Mouse (Mus musculus): ENCODE results near the gene Ttbk2. TPM values are rescaled to one million over a fixed set of nuclear protein-coding genes. Genes with fewer than 3 reads are reported as not detected.

Ttbk2 gene
- total RNA-seq, 2 experiments from 2014 or later: 12.0 to 14.3 TPM

DNA sequence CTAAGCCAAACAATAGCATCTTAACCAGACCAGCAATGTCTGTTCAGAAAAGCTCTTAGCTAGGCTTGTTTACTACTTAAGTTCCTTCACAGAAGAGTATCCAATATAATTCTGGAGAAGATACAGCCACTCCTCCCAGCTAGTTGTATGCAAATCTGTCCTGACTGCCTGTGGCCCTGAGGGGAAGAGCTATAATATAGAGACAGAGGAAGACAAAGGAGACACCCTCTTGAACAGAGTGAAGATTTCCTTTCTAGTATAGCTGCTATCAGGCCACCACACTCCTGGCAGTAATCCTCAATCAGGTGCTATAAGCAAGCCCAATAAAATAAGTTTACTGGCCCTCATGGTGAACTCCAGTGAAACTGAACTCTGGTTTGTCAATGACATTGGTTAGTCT lies 88.5 kb downstream of the Ttbk2 start:
- intact Hi-C loops (cut with DNase I): no loop called here
- DNase-seq: no peak

DNA sequence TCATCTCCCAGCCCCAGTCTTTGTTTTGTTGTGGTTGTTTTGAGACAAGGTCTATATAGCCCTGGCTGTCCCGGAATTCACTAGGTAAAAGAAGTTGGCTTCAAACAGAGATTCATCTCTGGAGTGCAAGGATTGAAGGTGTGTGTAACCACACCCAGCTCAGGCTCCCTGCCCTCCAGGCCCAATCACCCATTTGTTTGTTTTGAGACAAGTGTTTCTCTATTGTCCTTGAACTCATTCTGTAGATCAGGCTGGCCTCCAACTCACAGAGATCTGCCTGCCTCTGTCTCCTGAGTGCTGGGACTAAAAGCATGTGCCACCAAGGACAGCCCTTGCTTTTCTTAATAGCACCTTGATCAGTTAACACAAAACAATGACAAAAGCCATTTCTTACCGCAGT lies 102.4 kb downstream of the Ttbk2 start:
- intact Hi-C loops (cut with DNase I): no loop called here
- no peak for DNase-seq

- no peak for DNase-seq
- intact Hi-C loops (cut with DNase I): no loop called here
Observed at GRCm38 (mm10) chr2:120745496-120745895, 104.9 kb downstream of the Ttbk2 start.

GRCm38 (mm10) chr2:120731877-120732530 lies 118.4 kb downstream of the Ttbk2 start:
- no peak for DNase-seq
- intact Hi-C loops (cut with DNase I): loop anchor here (2.0 kb wide), 1 partner anchor 119 kb away; the partner anchor contains the start of genes Cdan1 and Ttbk2

DNA sequence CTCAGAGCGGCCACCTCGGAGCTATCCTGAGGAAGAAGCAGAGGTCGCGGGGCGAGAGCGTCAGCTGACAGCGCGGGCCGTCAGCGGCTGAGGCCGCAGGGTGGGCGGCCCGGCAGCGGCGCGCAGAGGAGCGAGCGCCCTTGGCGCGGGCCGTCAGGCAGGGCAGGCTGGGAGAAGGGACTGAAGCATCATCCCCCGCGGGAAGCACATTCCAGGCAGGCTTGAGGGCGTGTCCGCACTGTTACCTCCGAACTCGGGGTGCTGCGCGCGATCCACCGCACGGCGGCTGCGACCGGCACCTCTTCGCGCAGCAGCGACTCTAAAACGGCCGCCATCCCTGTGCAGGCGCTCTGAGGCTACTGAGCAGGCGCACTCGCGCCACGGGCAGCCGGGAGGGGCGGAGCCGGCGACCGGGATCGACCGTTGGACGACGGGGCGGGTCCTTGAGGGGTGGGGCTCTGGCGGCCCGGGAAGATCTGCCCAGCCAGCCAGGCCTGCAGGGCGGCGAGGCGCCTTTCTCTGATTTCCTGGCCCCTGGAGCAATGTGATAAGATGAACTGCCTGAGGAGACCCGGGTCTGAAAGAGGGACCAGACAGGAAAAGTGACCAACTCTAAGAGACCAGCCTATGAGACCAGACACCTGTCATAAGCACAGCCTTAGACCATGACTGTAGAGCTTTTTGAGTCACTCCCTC lies 119.1 kb downstream of the Ttbk2 start:
- peak; percentile 96 for DNase-seq
- intact Hi-C loops (cut with DNase I): loop anchor here (2.0 kb wide), 1 partner anchor 119 kb away; the partner anchor contains the start of genes Cdan1 and Ttbk2

DNA sequence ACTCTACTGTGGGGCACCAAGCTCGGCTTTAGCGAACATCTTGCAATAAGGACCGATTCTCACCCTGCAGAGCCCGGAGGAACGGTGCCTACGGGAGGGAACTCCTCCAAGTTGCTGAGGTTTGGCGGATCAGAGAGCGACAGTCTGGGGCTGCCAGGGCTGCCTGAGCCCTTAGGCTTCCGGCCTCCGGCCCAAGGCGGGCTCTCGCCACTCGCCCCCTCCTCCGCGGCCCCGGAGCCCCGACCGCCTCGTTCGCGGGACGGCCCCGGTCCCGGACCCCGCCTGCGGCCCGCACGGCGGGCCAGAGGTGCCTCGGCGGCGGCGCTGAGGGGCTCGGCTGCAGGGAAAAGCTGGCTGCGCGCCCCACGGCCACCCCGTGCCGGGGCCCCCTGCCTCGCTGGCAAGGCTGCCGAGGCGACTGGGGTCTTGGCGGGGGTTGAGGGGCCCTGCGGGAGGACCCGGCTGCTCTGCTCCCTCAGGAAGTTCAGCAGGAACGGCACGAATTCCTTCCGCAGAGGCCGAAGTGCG lies 119.7 kb downstream of the Ttbk2 start:
- intact Hi-C loops (cut with DNase I): loop anchor here (2.0 kb wide), 1 partner anchor 120 kb away; the partner anchor contains the start of genes Cdan1 and Ttbk2
- no peak for DNase-seq

GRCm38 (mm10) chr2:120729775-120730585 lies 120.4 kb downstream of the Ttbk2 start:
- intact Hi-C loops (cut with DNase I): loop anchor here (2.0 to 5.0 kb wide), 2 partner anchors 103 to 121 kb away; partner anchors contain the start of genes Cdan1, Stard9 and Ttbk2

GRCm38 (mm10) chr2:120724176-120724575 lies 126.2 kb downstream of the Ttbk2 start:
- DNase-seq: no peak
- intact Hi-C loops (cut with DNase I): no loop called here

More at GRCm38 (mm10) chr2:120729775-120730585, 120.4 kb downstream of the Ttbk2 start:
- DNase-seq: peak in 1 of 2 experiments; percentile 26

- intact Hi-C loops (cut with DNase I): no loop called here
- DNase-seq: peak in 1 of 2 experiments; percentile 20
Observed at GRCm38 (mm10) chr2:120723621-120724020, 126.8 kb downstream of the Ttbk2 start.

DNA sequence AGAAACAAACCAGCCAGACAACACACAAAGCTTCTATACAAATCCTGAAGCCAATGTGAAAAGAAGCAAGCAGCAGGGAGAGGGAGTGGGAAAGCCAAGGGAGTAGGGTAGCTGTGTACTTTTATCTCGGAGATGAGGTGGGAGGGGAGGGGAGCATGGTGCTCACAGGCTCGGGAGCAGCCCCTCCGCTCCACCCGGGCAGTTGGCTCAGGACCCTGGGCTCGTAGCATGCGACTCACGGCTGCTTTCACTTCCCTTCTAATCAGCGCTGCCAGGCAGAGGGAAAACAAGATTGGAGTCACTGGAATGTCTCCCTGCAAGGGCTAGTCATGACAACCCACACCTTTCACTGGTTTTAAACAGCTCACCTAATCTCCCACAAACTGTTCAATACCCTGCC lies 127.9 kb downstream of the Ttbk2 start:
- peak in 1 of 2 experiments; percentile 21 for DNase-seq
- intact Hi-C loops (cut with DNase I): no loop called here

DNA sequence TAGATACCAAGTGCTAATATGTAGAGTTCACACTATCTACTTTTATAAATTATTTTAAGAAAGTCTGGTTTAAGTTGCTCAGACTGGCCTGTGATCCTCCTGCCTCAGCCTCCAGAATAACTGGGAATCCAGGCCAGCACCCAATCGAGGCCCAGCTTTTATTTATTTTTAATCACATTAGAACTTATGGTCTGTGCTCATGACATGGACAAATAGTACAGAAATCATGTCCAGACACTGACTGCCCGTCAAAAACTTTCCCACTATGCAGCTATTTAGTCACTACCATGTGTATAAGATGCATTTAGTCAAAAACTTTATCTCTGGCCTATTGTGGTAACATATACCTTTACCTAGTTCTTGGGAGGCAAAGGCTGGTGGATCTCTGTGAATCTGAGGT lies 128.5 kb downstream of the Ttbk2 start:
- intact Hi-C loops (cut with DNase I): no loop called here
- no peak for DNase-seq

DNA sequence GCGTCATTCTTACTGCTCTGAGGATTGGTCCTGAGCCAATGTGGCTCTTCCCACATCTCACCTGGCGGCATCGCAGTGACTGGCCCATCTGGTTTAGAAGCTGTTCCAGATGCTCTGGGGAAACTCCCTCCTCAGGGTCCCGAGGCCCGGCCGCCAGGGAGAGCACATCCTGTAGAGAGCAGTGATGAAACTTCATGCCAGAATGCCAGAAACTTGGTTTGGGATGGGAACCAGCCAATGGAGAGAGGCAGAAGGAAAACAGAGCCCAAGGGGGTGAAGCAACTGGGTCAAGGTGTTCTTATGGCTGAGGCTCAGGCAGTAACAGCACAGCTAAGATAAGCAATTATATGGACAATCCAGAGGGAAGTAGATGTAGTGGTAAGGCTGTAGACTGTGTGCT lies 129.6 kb downstream of the Ttbk2 start:
- DNase-seq: no peak
- intact Hi-C loops (cut with DNase I): no loop called here

- intact Hi-C loops (cut with DNase I): no loop called here
- no peak for DNase-seq
Observed at GRCm38 (mm10) chr2:120718496-120718895, 131.9 kb downstream of the Ttbk2 start.

DNA sequence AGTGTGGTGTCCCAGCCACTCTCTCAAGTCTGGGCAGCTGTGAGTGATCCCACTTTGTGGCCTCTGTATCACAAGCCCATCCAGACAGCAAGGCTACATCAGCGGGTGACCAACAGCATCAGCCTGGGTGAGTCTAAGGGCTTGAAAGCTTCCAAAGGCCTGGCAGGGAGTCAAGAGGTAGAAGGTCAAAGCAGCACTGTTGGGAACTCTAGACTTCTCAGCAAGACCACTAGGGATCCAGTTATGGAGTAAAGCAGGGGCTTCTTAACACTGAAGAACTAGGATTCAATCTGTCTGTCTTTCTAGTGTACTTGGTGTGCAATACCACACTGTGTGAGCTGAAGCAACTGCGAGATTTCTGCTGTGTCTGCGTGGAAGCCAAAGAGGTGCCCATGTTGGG lies 137.0 kb downstream of the Ttbk2 start:
- intact Hi-C loops (cut with DNase I): no loop called here
- DNase-seq: no peak

- no peak for DNase-seq
- intact Hi-C loops (cut with DNase I): no loop called here
Observed at GRCm38 (mm10) chr2:120710948-120711347, 139.5 kb downstream of the Ttbk2 start.

GRCm38 (mm10) chr2:120710154-120710553 lies 140.2 kb downstream of the Ttbk2 start:
- DNase-seq: no peak

DNA sequence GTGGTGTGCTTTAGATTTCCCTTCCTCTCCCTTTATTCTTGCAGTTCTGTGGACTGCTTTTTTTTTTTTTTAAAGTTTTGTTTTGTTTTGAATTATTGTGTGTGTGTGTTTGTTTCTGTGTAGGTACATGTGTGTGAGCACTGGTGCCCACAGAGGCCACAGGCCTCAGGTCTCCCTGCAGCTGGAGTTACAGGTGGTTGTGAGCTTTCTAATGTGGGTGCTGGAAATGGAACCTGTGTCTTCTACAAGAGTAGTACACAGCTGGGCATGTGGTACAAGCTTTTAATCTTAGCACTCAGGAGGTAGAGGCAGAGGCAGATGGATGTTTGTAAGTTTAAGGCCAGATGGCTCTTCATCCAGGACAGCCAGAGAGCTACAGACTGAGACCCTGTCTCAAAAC lies 143.4 kb downstream of the Ttbk2 start:
- no peak for DNase-seq
- intact Hi-C loops (cut with DNase I): no loop called here

More at GRCm38 (mm10) chr2:120710154-120710553, 140.2 kb downstream of the Ttbk2 start:
- intact Hi-C loops (cut with DNase I): no loop called here

DNA sequence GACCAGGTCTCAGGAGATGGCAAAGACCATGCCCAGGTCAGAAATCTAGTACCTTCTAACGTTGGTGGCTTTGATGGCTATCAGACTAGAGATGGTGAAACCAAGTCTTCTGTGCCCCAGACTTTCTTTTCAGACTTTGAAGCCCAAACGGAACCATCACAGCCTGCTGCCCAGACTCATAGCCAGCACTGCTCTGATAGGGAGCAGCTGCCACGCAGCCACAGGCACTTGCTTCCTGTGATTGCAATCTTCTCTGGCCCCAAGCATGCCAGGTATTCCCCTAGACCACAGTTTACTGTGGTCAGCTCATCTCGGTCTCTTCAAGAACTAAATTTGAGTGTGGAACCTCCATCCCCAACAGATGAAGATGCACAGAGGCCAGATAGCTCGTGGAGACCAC lies 147.7 kb downstream of the Ttbk2 start:
- no peak for DNase-seq
- intact Hi-C loops (cut with DNase I): no loop called here

GRCm38 (mm10) chr2:120700379-120700885 lies 150.0 kb downstream of the Ttbk2 start:
- no peak for DNase-seq
- intact Hi-C loops (cut with DNase I): no loop called here

GRCm38 (mm10) chr2:120697767-120698166 lies 152.6 kb downstream of the Ttbk2 start:
- intact Hi-C loops (cut with DNase I): no loop called here
- no peak for DNase-seq

Measured in heart, postnatal 14 days (tissue).